Mouse (Mus musculus): ENCODE results near the gene 4930550C14Rik. TPM values are rescaled to one million over a fixed set of nuclear protein-coding genes. Genes with fewer than 3 reads are reported as not detected.

Gene 4930550C14Rik
- polyA plus RNA-seq, 1 experiment from 2014 or later, result 0.17 TPM

Small RNA genes lying within 50 kb of the gene (microRNA-seq; reads per million reads assigned to microRNA genes)
- not detected for gene Mir130c

Other genes with a start within 250 kb of the 4930550C14Rik start
- 24.7 and 25.0 TPM in 2 replicates for gene Ddx10, start 154.3 kb upstream of the 4930550C14Rik start, polyA plus RNA-seq (2015; fragmentation: Nextera tagmentation; extraction: Ambion mirVana)
- gene Exph5, start 100.7 kb upstream of the 4930550C14Rik start, polyA plus RNA-seq (2015; fragmentation: Nextera tagmentation; extraction: Ambion mirVana), result 0.13 and 0.27 TPM in 2 replicates
- 5.6 and 5.7 TPM in 2 replicates for gene Kdelc2, start 18.3 kb upstream of the 4930550C14Rik start, polyA plus RNA-seq (2015; fragmentation: Nextera tagmentation; extraction: Ambion mirVana)
- 14.7 and 16.2 TPM in 2 replicates for gene Atm, start 134.4 kb downstream of the 4930550C14Rik start, polyA plus RNA-seq (2015; fragmentation: Nextera tagmentation; extraction: Ambion mirVana)
- gene Npat, start 134.7 kb downstream of the 4930550C14Rik start, polyA plus RNA-seq (2015; fragmentation: Nextera tagmentation; extraction: Ambion mirVana), result 13.5 and 13.6 TPM in 2 replicates
- gene Acat1, start 208.1 kb downstream of the 4930550C14Rik start, polyA plus RNA-seq (2015; fragmentation: Nextera tagmentation; extraction: Ambion mirVana), result 103 and 107 TPM in 2 replicates